ENCODE assay signal across 23 mouse cellular contexts in genomic region chr19:56543320-56543719, GRCm38 (mm10). TPM values are rescaled to one million over a fixed set of nuclear protein-coding genes. Genes with fewer than 3 reads are reported as not detected.
DNase-seq lines count a peak whose midpoint lies in the region; ATAC-seq and TF ChIP-seq lines count a peak whose summit lies in the region.
"Had no signal": no experiment of that assay in that cellular context is flagged by ENCODE, and none has a peak within 500 bp of the region (broad histone marks: within the 10 kb centered on the region; RNA-seq: fewer than 3 reads in every experiment).

No protein-coding gene starts in this region.

- H3K9me3 ChIP-seq in erythroblast, embryonic 14.5 days (ENCODE audit: control insufficient read depth, low read length), result no peaks in the 10 kb centered on the region
- no peaks in the 10 kb centered on the region for H3K9me3 ChIP-seq in MEL (replicated peaks; ENCODE audit: insufficient read depth, low read length)
- no peaks in the 10 kb centered on the region for H3K9me3 ChIP-seq in liver, embryonic 14.5 days (ENCODE audit: control insufficient read depth, low read length)
- H3K9me3 ChIP-seq in liver, postnatal 0 days (ENCODE audit: low read length), result no peaks in the 10 kb centered on the region
- no peaks in the 10 kb centered on the region for H3K9me3 ChIP-seq in hindbrain, embryonic 10.5 days
- H3K9me3 ChIP-seq: forebrain, embryonic 12.5 days; forebrain, embryonic 15.5 days; heart, embryonic 13.5 days; hindbrain, embryonic 12.5 days; hindbrain, embryonic 15.5 days had no signal

- H3K4me1 ChIP-seq in erythroblast, embryonic 14.5 days (ENCODE audit: control insufficient read depth), result peaks cover 56% of the 10 kb centered on the region
- peaks cover 6 to 27% of the 10 kb centered on the region in 2 experiments for H3K4me1 ChIP-seq in MEL (ENCODE audit: control insufficient read depth in 1 of 2, insufficient read depth in 2 of 2, low read length in 2 of 2)
- peaks cover 6 to 20% of the 10 kb centered on the region in 2 experiments for H3K4me1 ChIP-seq in liver, embryonic 14.5 days (replicated peaks; ENCODE audit: control insufficient read depth in 2 of 2, insufficient read depth in 2 of 2, low read length in 1 of 2)
- peaks cover 18% of the 10 kb centered on the region for H3K4me1 ChIP-seq in liver, postnatal 0 days (ENCODE audit: insufficient read depth)
- peaks cover 11% of the 10 kb centered on the region for H3K4me1 ChIP-seq in hindbrain, embryonic 10.5 days (replicated peaks)

- TF ChIP-seq EP300 in MEL (IDR thresholded peaks at IDR 0.05; ENCODE audit: low read depth in 1 of 2, low read length in 2 of 2), result peak; percentile 24 to 53; a peak in 3 of 4 replicates
- peak; percentile 73 for TF ChIP-seq EP300 in liver, embryonic 14.5 days (IDR thresholded peaks at IDR 0.05; ENCODE audit: low read depth)
- peak; percentile 87 for TF ChIP-seq EP300 in liver, postnatal 0 days (IDR thresholded peaks at IDR 0.05; ENCODE audit: low read depth)

- intact Hi-C loops in left cerebral cortex, postnatal 10 days (cut with DNase I), result no loop called here

- 39% methylated on average over 12 of the region's 12 CpGs for WGBS in liver, embryonic 14.5 days (ENCODE audit: insufficient replicate concordance)
- WGBS in liver, postnatal 0 days (ENCODE audit: insufficient replicate concordance), result 60% methylated on average over 12 of the region's 12 CpGs
- 93% methylated on average over 12 of the region's 12 CpGs for WGBS in hindbrain, embryonic 10.5 days

- DNase-seq in MEL (ENCODE audit: low read depth, low spot score) (peak; percentile 55), MN1 (ENCODE audit: low spot score) (no peak)
- peak in 2 of 3 experiments; percentile 26 to 44 for DNase-seq in liver, embryonic 14.5 days (ENCODE audit: low read depth in 3 of 3, low spot score in 3 of 3)
- DNase-seq in liver, postnatal 0 days, result no peak
- no peak for DNase-seq in hindbrain, embryonic 10.5 days (ENCODE audit: low spot score)
- DNase-seq in left cerebral cortex, postnatal 10 days (ENCODE audit: extremely low spot score in 1 of 2, low spot score in 2 of 2), result no peak
- DNase-seq: adrenal gland, adult 2 months; adrenal gland, postnatal 14 days; cerebellum, adult 11-12 months; cerebellum, adult 8-10 months; cerebellum, postnatal 10 days; gastrocnemius, postnatal 10 days; gastrocnemius, postnatal 36 days; heart, adult 18-20 months; heart, postnatal 14 days; heart, postnatal 4 days had no signal

- TF ChIP-seq RAD21 in MEL (IDR thresholded peaks at IDR 0.05; ENCODE audit: low read depth, low read length), result no peak

- no peaks in the 10 kb centered on the region for H3K27me3 ChIP-seq in erythroblast, embryonic 14.5 days (ENCODE audit: control insufficient read depth)
- H3K27me3 ChIP-seq in MEL (ENCODE audit: control insufficient read depth in 1 of 2, insufficient read depth in 2 of 2, low read length in 2 of 2), result no peaks in the 10 kb centered on the region
- no peaks in the 10 kb centered on the region for H3K27me3 ChIP-seq in liver, embryonic 14.5 days (ENCODE audit: control insufficient read depth, insufficient read depth, low read length)
- no peaks in the 10 kb centered on the region for H3K27me3 ChIP-seq in liver, postnatal 0 days (ENCODE audit: insufficient read depth, low read length)
- H3K27me3 ChIP-seq in hindbrain, embryonic 10.5 days (ENCODE audit: insufficient read depth, poor library complexity, severe bottlenecking), result no peaks in the 10 kb centered on the region
- H3K27me3 ChIP-seq: forebrain, embryonic 12.5 days; forebrain, embryonic 15.5 days; heart, embryonic 13.5 days; hindbrain, embryonic 12.5 days; hindbrain, embryonic 15.5 days had no signal

- H3K9ac ChIP-seq in MEL (ENCODE audit: control insufficient read depth, low read depth, low read length, poor library complexity, severe bottlenecking), result peak overlapping the region; percentile 33
- H3K9ac ChIP-seq in liver, embryonic 14.5 days (replicated peaks), result peak overlapping the region; percentile 28; the same call in 1 of the 2 replicates
- H3K9ac ChIP-seq in liver, postnatal 0 days (replicated peaks), result peak overlapping the region; percentile 26; the same call in 1 of the 2 replicates
- H3K9ac ChIP-seq: forebrain, embryonic 12.5 days; forebrain, embryonic 15.5 days; heart, embryonic 13.5 days; hindbrain, embryonic 12.5 days; hindbrain, embryonic 15.5 days had no signal

- ATAC-seq in erythroblast, adult 5-6 weeks (replicated peaks; ENCODE audit: low FRiP score, poor library complexity, severe bottlenecking), result no peak
- ATAC-seq in liver, embryonic 14.5 days (ENCODE audit: insufficient read depth), result peak; percentile 71
- ATAC-seq in liver, postnatal 0 days, result no peak
- ATAC-seq: forebrain, embryonic 15.5 days had no signal

- H3K79me2 ChIP-seq in MEL (ENCODE audit: control insufficient read depth, insufficient read depth, low read length, poor library complexity), result peaks cover 28% of the 10 kb centered on the region

- H3K4me3 ChIP-seq in erythroblast, embryonic 14.5 days (replicated peaks), result peak overlapping the region; percentile 58
- peak overlapping the region; percentile 11 to 25; a peak in 3 of 4 replicates for H3K4me3 ChIP-seq in MEL (ENCODE audit: control insufficient read depth in 1 of 2, insufficient read depth in 1 of 2, low read depth in 2 of 2, low read length in 2 of 2)
- H3K4me3 ChIP-seq in liver, embryonic 14.5 days (ENCODE audit: insufficient read depth in 1 of 2, low read depth in 2 of 2, low read length in 2 of 2), result peak overlapping the region; percentile 27 to 39; a peak in 3 of 4 replicates
- peak overlapping the region; percentile 20 for H3K4me3 ChIP-seq in liver, postnatal 0 days (ENCODE audit: low read depth, low read length)
- no peak overlapping the region for H3K4me3 ChIP-seq in hindbrain, embryonic 10.5 days
- H3K4me3 ChIP-seq: forebrain, embryonic 12.5 days; forebrain, embryonic 15.5 days; heart, embryonic 13.5 days; hindbrain, embryonic 12.5 days; hindbrain, embryonic 15.5 days had no signal

- H3K36me3 ChIP-seq in erythroblast, embryonic 14.5 days (ENCODE audit: control insufficient read depth), result peaks cover 69% of the 10 kb centered on the region
- peaks cover 0 to 22% of the 10 kb centered on the region in 2 experiments for H3K36me3 ChIP-seq in MEL (ENCODE audit: control insufficient read depth in 1 of 2, insufficient read depth in 2 of 2, low read length in 2 of 2)
- H3K36me3 ChIP-seq in liver, embryonic 14.5 days (replicated peaks; ENCODE audit: control insufficient read depth, insufficient read depth, low read depth), result peaks cover 28% of the 10 kb centered on the region
- H3K36me3 ChIP-seq in liver, postnatal 0 days (replicated peaks; ENCODE audit: insufficient read depth, low read length), result peaks cover 40% of the 10 kb centered on the region
- peaks cover 53% of the 10 kb centered on the region for H3K36me3 ChIP-seq in hindbrain, embryonic 10.5 days

- no peak for TF ChIP-seq POLR2A in MEL (IDR thresholded peaks at IDR 0.05; ENCODE audit: control insufficient read depth in 1 of 2, insufficient read depth in 1 of 2, low read depth in 1 of 2, low read length in 2 of 2, poor library complexity in 1 of 2)

- H3K4me2 ChIP-seq in liver, embryonic 14.5 days (ENCODE audit: low read depth), result peak overlapping the region; percentile 63
- H3K4me2 ChIP-seq in liver, postnatal 0 days (ENCODE audit: low read depth, low read length), result peak overlapping the region; percentile 62
- H3K4me2 ChIP-seq: forebrain, embryonic 12.5 days; forebrain, embryonic 15.5 days; heart, embryonic 13.5 days; hindbrain, embryonic 12.5 days; hindbrain, embryonic 15.5 days had no signal

- TF ChIP-seq CTCF in MEL (IDR thresholded peaks at IDR 0.05 in 2 of 3, conservative IDR thresholded peaks at IDR 0.05 in 1 of 3; ENCODE audit: control insufficient read depth in 1 of 3, insufficient read depth in 1 of 3, low read depth in 2 of 3, low read length in 3 of 3, poor library complexity in 1 of 3, severe bottlenecking in 1 of 3), result no peak
- no peak for TF ChIP-seq CTCF in liver, embryonic 14.5 days (IDR thresholded peaks at IDR 0.05; ENCODE audit: low read depth)
- no peak for TF ChIP-seq CTCF in liver, postnatal 0 days (IDR thresholded peaks at IDR 0.05; ENCODE audit: low read depth)

- peak overlapping the region; percentile 38 for H3K27ac ChIP-seq in MEL (ENCODE audit: control insufficient read depth, low read depth, low read length)
- H3K27ac ChIP-seq in liver, embryonic 14.5 days, result peak overlapping the region; percentile 55
- H3K27ac ChIP-seq in liver, postnatal 0 days (ENCODE audit: low read depth), result peak overlapping the region; percentile 64
- no peak overlapping the region for H3K27ac ChIP-seq in hindbrain, embryonic 10.5 days
- H3K27ac ChIP-seq: forebrain, embryonic 12.5 days; forebrain, embryonic 15.5 days; heart, embryonic 13.5 days; hindbrain, embryonic 12.5 days; hindbrain, embryonic 15.5 days had no signal

RNA-seq across cellular contexts. Expression of gene Dclre1a, which starts 4.7 kb away (rescaled TPM):
- polyA plus RNA-seq in erythroblast, embryonic 14.5 days (2012), result 0.14 and 0.60 TPM in 2 replicates
- total RNA-seq in erythroblast, adult 5-6 weeks (2015; ENCODE audit: low replicate concordance), result 23.4 and 27.3 TPM in 2 replicates
- 13.5 and 16.2 TPM in 2 replicates for total RNA-seq in erythroblast, adult 5-6 weeks (2017; ENCODE audit: low replicate concordance)
- 27.9 and 28.7 TPM in 2 replicates for total RNA-seq in MEL (2012; rRNA removed)
- 100 to 1,000 TPM in 1 of 2 experiments, 10 to 100 TPM in 1; 36.0 to 142 TPM for polyA plus RNA-seq in MEL (2012; ENCODE audit: insufficient read depth in 1 of 2, insufficient read length in 2 of 2, low read depth in 1 of 2, low replicate concordance in 2 of 2, missing spikeins in 1 of 2)
- polyA plus RNA-seq in liver, embryonic 14.5 days (2012; rRNA removed), result 8.1 and 12.0 TPM in 2 replicates
- 17.1 and 17.9 TPM in 2 replicates for polyA plus RNA-seq in liver, embryonic 14.5 days (2014; fragmentation: Nextera tagmentation; extraction: Ambion mirVana)
- 12.1 and 14.8 TPM in 2 replicates for polyA plus RNA-seq in liver, postnatal 0 days (2015; fragmentation: Nextera tagmentation; extraction: Ambion mirVana)
- polyA plus RNA-seq in hindbrain, embryonic 10.5 days (2016; fragmentation: Nextera tagmentation; extraction: Ambion mirVana), result 13.8 and 17.8 TPM in 2 replicates
- total RNA-seq in left cerebral cortex, postnatal 10 days (2021), result 10 to 100 TPM in 1 of 2 experiments, 1 to 10 TPM in 1; 8.7 to 11.3 TPM

RNA-seq across cellular contexts. Expression of gene Nhlrc2, which starts 4.7 kb away (rescaled TPM):
- 1.1 and 1.3 TPM in 2 replicates for polyA plus RNA-seq in erythroblast, embryonic 14.5 days (2012)
- total RNA-seq in erythroblast, adult 5-6 weeks (2015; ENCODE audit: low replicate concordance), result 3.8 and 5.9 TPM in 2 replicates
- 6.1 and 8.2 TPM in 2 replicates for total RNA-seq in erythroblast, adult 5-6 weeks (2017; ENCODE audit: low replicate concordance)
- total RNA-seq in MEL (2012; rRNA removed), result 27.7 and 34.7 TPM in 2 replicates
- 10 to 100 TPM; 22.4 to 37.6 TPM for polyA plus RNA-seq in MEL (2012; ENCODE audit: insufficient read depth in 1 of 2, insufficient read length in 2 of 2, low read depth in 1 of 2, low replicate concordance in 2 of 2, missing spikeins in 1 of 2)
- 3.9 and 5.0 TPM in 2 replicates for polyA plus RNA-seq in liver, embryonic 14.5 days (2012; rRNA removed)
- polyA plus RNA-seq in liver, embryonic 14.5 days (2014; fragmentation: Nextera tagmentation; extraction: Ambion mirVana), result 6.9 and 7.3 TPM in 2 replicates
- 6.5 and 6.6 TPM in 2 replicates for polyA plus RNA-seq in liver, postnatal 0 days (2015; fragmentation: Nextera tagmentation; extraction: Ambion mirVana)
- 13.1 and 14.9 TPM in 2 replicates for polyA plus RNA-seq in hindbrain, embryonic 10.5 days (2016; fragmentation: Nextera tagmentation; extraction: Ambion mirVana)
- total RNA-seq in left cerebral cortex, postnatal 10 days (2021), result 10 to 100 TPM; 11.3 to 11.5 TPM

Comparison
In these comparisons a context has a peak if more than half of its experiments do, and no peak if none do; other contexts are left out.
1. DNase-seq: peak in MEL (single experiment) and liver, embryonic 14.5 days (2 of 3); none in liver, postnatal 0 days (single experiment), MN1 (single experiment), hindbrain, embryonic 10.5 days (single experiment) and left cerebral cortex, postnatal 10 days (0 of 2).
2. Peak in every context shown above with its lines, with median percentiles within 50 percentile points of each other: H3K9ac ChIP-seq.